Mouse (Mus musculus): ENCODE measurements around the gene Pdcd6ip.
"Not testable (repeated sequence)": the region's sequence is repeated elsewhere in the genome, so short reads cannot be mapped to it uniquely, and the experiment has no call there.

DNA sequence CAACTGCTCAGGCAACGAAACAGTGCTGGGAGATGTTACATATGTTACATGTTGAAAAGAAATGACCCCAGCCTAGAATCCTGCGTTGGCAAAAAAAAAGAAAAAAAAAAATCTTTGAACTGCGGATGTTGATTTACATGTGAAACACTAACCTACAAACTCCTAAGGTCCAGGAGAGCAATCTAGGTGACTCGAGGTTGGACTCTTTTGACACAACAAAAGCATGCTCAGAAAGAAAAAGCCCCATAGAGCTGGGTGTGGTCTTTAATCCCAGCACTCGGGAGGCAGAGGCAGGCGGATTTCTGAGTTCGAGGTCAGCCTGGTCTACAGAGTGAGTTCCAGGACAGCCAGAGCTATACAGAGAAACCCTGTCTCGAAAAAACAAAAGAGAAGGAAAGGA, 58.8 kb downstream of the Pdcd6ip start:
- TF ChIP-seq POLR2A (IDR thresholded peaks at IDR 0.05; ENCODE audit: low read depth, low read length); CTCF (conservative IDR thresholded peaks at IDR 0.05; ENCODE audit: insufficient read depth, insufficient read length, low read depth, low read length): not testable (repeated sequence)

All from kidney, adult 2 months (tissue).